Mouse (Mus musculus): Measurements from ENCODE around the gene Ezh1.

DNA sequence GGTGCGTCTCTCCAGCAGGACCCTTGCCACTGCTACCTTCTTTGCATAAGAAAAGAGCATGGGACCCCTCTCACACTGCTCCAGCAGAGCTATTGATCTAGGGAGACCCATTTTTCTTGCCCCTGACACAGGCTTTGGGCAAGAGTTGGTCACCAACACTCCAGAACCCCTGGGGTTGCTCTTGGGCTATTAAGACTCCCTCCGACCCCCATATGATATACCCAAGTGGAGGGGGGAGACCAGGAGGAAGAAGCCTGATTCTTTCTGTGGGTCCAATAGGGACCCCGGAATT, 37.7 kb upstream of the Ezh1 start:
- TF ChIP-seq CTCF (IDR thresholded peaks at IDR 0.05; ENCODE audit: borderline replicate concordance, insufficient read depth, low read length) (no peak), POLR2A (IDR thresholded peaks at IDR 0.05; ENCODE audit: low read depth, low read length) (no peak)
